ENCODE assay signal across 21 mouse cellular contexts in the genomic region with DNA sequence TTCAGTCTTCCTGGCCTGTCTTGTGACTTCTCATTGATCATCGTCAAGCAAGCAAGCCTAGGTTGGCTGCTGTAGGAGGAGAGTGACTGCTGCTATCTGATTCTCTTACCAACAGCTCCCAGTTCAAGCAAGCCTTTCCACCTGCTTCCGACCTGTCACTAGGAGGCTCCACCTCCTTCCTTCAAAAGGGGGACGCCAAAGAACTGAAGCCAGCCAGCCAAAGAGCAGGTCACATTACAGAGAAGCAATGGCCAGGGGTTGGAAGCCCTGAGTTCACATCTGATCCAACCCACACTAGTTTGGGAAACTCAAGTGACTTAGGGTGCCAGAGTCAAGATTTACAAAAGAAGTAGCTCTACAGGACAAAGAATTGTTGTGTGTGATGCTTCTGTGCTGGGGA.
DNase-seq lines count a peak whose midpoint lies in the region; ATAC-seq and TF ChIP-seq lines count a peak whose summit lies in the region.
"Had no signal": no experiment of that assay in that cellular context is flagged by ENCODE, and none has a peak within 500 bp of the region (broad histone marks: within the 10 kb centered on the region; RNA-seq: fewer than 3 reads in every experiment).

No protein-coding gene starts in this region.

- peak; percentile 82 for DNase-seq in heart, adult 11 months
- peak; percentile 5 to 7 for DNase-seq in kidney, adult 8-10 months
- no peak for DNase-seq in kidney, postnatal 10 days
- no peak for DNase-seq in lung, embryonic 14.5 days
- no peak for DNase-seq in lung, adult 18-20 months
- peak; percentile 37 for DNase-seq in ES-CJ7 (ENCODE audit: low read depth, low spot score)
- DNase-seq in frontal cortex, adult 2 months (ENCODE audit: extremely low spot score in 1 of 2, low spot score in 1 of 2), result no peak
- DNase-seq: adrenal gland, adult 2 months; adrenal gland, postnatal 25 days; B cell, adult 2 months; cerebellum, adult 2 months; forebrain, postnatal 0 days; gastrocnemius, postnatal 36 days; heart, adult 18-20 months; heart, postnatal 36 days had no signal

- 27% methylated on average over 3 of the region's 3 CpGs for WGBS in heart, embryonic 11.5 days (ENCODE audit: insufficient replicate concordance)
- 28% methylated on average over 3 of the region's 3 CpGs for WGBS in lung, embryonic 14.5 days

- H3K9me3 ChIP-seq in heart, embryonic 11.5 days (replicated peaks; ENCODE audit: control insufficient read depth, low read length), result no peaks in the 10 kb centered on the region
- H3K9me3 ChIP-seq in lung, embryonic 14.5 days (ENCODE audit: low read depth, low read length), result no peaks in the 10 kb centered on the region
- H3K9me3 ChIP-seq: embryonic facial prominence, embryonic 10.5 days; forebrain, embryonic 13.5 days; heart, embryonic 12.5 days; hindbrain, embryonic 15.5 days had no signal

- no peak for ATAC-seq in heart, embryonic 11.5 days (replicated peaks; ENCODE audit: insufficient number of reproducible peaks, low FRiP score, low TSS enrichment)
- ATAC-seq in lung, embryonic 14.5 days (ENCODE audit: insufficient read depth), result no peak
- ATAC-seq: CD4-positive, CD25-positive, alpha-beta regulatory T cell, adult 4 months; forebrain, embryonic 13.5 days; forebrain, postnatal 0 days had no signal

- peak; percentile 6; the same call in 1 of the 2 replicates for TF ChIP-seq CTCF in lung, embryonic 14.5 days (IDR thresholded peaks at IDR 0.05; ENCODE audit: low read depth)

- H3K27ac ChIP-seq in heart, embryonic 11.5 days (ENCODE audit: low read depth, low read length), result no peak overlapping the region
- no peak overlapping the region for H3K27ac ChIP-seq in lung, embryonic 14.5 days (ENCODE audit: low read depth)
- H3K27ac ChIP-seq: embryonic facial prominence, embryonic 10.5 days; forebrain, embryonic 13.5 days; hindbrain, embryonic 15.5 days had no signal

- H3K4me2 ChIP-seq in heart, embryonic 11.5 days, result no peak overlapping the region
- H3K4me2 ChIP-seq in lung, embryonic 14.5 days, result no peak overlapping the region
- H3K4me2 ChIP-seq: forebrain, embryonic 13.5 days; heart, embryonic 12.5 days; hindbrain, embryonic 15.5 days had no signal

- no peaks in the 10 kb centered on the region for H3K4me1 ChIP-seq in heart, embryonic 11.5 days (ENCODE audit: control insufficient read depth, insufficient read depth, low read length)
- H3K4me1 ChIP-seq in lung, embryonic 14.5 days (ENCODE audit: insufficient read depth), result no peaks in the 10 kb centered on the region; the same call in 1 of the 2 replicates
- H3K4me1 ChIP-seq: embryonic facial prominence, embryonic 10.5 days; heart, embryonic 12.5 days had no signal

- no peaks in the 10 kb centered on the region for H3K27me3 ChIP-seq in heart, embryonic 11.5 days (ENCODE audit: control insufficient read depth, insufficient read depth, low read length)
- H3K27me3 ChIP-seq in lung, embryonic 14.5 days (ENCODE audit: insufficient read depth, low read length), result no peaks in the 10 kb centered on the region
- H3K27me3 ChIP-seq: forebrain, embryonic 13.5 days; heart, embryonic 12.5 days; hindbrain, embryonic 15.5 days had no signal

- no peak overlapping the region for H3K4me3 ChIP-seq in heart, embryonic 11.5 days (ENCODE audit: low read depth, low read length)
- no peak overlapping the region for H3K4me3 ChIP-seq in lung, embryonic 14.5 days (ENCODE audit: low read depth, low read length)
- H3K4me3 ChIP-seq: embryonic facial prominence, embryonic 10.5 days; forebrain, embryonic 13.5 days; heart, embryonic 12.5 days; hindbrain, embryonic 15.5 days had no signal

- H3K36me3 ChIP-seq in heart, embryonic 11.5 days (ENCODE audit: control insufficient read depth, insufficient read depth, low read length), result no peaks in the 10 kb centered on the region
- H3K36me3 ChIP-seq in lung, embryonic 14.5 days (ENCODE audit: insufficient read depth), result no peaks in the 10 kb centered on the region
- H3K36me3 ChIP-seq: embryonic facial prominence, embryonic 10.5 days; heart, embryonic 12.5 days; hindbrain, embryonic 15.5 days had no signal

- H3K9ac ChIP-seq in heart, embryonic 11.5 days (ENCODE audit: low read depth, low read length), result no peak overlapping the region
- no peak overlapping the region for H3K9ac ChIP-seq in lung, embryonic 14.5 days
- H3K9ac ChIP-seq: forebrain, embryonic 13.5 days; forebrain, postnatal 0 days; heart, embryonic 12.5 days; hindbrain, embryonic 15.5 days had no signal

Comparison
In these comparisons a context has a peak if more than half of its experiments do, and no peak if none do; other contexts are left out.
1. DNase-seq: peak in heart, adult 11 months (single experiment), kidney, adult 8-10 months (2 of 2) and ES-CJ7 (single experiment); none in kidney, postnatal 10 days (single experiment), lung, embryonic 14.5 days (single experiment), lung, adult 18-20 months (0 of 2) and frontal cortex, adult 2 months (0 of 2).